Mouse (Mus musculus) embryo, embryonic 10 days (tissue): ENCODE data around the gene Ptdss2.
A peak's percentile ranks its signal among the peaks of the same experiment; 100 is the strongest.

Experiments used
- DNase-seq: peaks from one replicate; pipeline ENCODE4 v3.0.0-alpha.2; 2015; ENCODE audit warnings: low spot score

Gene Ptdss2

GRCm38 (mm10) chr7:141173323-141173850 is 51.2 kb downstream of the Ptdss2 start:
- DNase-seq: no peak

DNA sequence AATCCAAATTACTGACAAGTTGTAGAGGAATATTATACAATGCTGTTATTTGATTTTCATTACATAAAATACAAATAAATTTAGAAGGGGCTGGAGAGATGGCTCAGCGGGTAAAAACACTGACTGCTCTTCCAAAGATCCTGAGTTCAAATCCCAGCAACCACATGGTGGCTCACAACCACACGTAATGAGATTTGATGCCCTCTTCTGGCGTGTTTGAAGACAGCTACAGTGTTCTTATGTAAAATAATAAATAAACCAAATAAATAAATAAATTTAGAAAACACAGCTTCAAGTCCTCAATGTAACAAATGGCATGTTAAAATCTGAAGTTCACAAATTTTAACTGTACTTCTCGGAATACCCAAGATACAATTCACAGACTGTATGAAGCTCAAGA is 52.9 kb downstream of the Ptdss2 start:
- DNase-seq: no peak

GRCm38 (mm10) chr7:141176173-141176572 is 54.0 kb downstream of the Ptdss2 start:
- peak; percentile 95 for DNase-seq

- no peak for DNase-seq
Observed at GRCm38 (mm10) chr7:141188194-141188593, 66.0 kb downstream of the Ptdss2 start.

DNA sequence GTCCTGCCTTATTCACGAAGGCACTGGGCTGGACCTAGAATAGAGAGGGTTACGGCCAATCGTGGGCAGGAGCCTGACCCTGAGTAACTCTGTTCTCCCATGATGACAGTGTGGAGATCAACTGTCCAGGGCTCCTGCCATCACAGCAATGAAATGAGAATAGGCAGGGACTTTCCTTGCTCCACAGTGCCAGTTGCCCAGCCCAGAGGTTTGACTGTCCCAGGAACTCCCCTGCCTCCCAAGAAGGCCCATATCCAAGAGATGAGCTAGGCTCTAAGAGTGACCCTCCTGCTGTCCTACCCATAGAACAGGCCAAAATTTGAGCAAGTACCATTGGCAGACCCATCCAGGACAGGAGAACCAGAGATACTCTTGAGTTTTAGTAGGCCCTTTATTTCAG is 66.6 kb downstream of the Ptdss2 start:
- DNase-seq: no peak

DNA sequence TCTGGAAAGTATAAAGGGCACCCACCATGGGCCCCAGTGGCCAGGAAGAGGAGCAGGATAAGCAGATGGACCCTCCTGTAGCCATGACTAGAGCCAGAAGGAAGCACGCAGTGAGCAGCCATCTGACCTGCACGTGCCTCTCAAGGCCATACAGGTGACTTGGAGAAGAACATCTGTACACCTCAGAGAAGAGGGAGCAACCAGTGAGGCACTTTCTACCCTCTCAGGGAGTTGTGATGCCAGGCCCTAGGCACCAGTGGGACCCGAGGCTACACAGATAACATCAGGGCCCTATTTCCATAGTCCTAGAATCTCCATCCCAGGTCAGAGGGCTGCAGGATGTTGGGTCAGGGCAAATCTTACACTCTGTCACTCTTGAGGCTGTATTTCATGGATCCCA is 68.0 kb downstream of the Ptdss2 start:
- DNase-seq: no peak

GRCm38 (mm10) chr7:141191036-141191435 is 68.9 kb downstream of the Ptdss2 start:
- DNase-seq: no peak

DNA sequence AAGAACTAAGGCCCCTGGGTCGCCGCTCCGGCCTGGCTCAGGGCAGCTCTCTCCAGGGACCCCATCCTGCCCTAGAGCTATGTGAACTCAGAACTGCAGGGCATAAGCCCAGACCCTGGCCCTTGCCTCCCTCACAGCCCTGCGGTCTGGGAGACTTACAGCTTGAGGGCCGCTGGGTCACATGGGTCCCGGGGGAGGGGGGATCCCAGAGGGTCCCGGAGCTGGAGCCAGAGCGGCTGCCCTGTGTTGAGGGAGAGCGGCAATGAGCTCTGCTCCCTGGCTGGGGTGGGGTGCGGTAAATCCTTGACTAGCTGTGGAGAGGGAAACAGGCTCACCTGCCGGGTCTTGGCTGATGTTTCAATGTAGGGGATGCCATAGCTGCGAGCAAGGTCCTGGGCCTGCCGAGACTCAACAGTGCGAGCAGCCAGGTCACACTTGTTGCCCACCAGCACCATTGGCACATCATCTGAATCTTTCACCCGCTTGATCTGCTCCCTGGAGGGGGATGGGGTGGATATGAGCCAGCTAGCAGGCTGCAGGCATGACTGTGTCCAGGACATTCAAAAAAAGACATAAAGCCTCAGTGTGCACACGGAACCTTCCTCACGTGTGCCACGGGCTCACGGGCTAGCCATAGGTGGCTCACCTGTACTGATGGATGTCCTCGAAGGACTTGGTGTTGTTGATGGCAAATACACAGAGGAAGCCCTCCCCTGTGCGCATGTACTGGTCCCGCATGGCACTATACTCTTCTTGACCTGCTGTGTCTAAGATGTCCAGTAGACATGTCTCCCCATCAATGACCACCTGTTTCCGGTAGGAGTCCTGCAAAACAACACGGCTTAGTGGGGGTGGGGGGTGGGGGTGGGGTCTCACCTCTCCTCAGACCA is 69.9 kb downstream of the Ptdss2 start:
- no peak for DNase-seq

DNA sequence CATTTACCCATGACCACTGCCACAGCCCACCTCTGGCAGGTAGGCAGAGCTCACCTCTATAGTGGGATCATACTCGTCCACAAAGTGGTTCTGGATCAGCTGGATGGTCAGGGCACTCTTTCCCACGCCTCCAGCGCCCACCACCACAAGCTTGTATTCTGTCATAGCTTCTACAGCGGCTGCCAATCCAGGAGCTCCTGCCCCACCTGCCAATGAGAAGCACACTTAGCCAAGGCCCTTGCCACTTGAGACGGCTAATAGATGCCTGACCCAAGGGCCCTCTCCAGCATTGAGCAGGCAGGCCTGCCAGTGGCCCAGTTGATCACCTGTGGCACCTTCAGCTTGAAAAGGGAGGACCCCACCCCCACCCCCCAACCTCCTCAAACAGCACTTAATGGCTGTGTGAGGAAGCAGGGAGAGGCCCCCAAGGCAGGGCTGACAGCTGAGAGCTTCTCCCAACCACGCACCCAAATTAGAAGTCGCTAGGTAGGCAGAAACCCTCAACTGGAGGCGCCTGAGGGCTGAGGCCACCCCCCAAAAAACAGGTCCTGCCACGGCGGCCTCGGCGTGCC is 70.7 kb downstream of the Ptdss2 start:
- DNase-seq: no peak

DNA sequence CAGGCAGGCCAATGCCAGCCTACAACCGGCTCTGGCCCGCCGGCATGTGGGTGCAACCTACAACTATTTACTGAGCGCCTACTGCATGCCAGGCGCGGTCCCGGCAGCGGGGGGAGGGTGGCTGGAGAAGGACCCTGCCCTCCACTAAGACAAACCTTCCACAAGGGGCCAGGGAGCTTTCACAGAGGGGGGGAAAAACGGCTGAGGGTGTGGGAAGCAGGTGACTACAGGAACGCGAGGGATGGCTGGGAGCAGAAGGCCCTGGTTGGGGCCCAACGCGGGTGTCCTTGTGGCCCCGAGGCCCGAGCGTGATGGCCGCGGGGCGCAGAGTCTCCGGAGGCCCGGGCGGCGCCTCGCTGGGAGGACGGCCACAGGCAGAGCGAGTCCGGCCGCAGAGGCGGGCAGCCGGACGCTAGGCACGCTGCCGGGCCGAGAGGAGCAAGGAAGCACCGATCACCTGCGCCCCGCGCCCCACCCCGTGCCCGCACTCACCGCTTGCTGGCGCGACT is 71.2 kb downstream of the Ptdss2 start:
- DNase-seq: peak; percentile 19

DNA sequence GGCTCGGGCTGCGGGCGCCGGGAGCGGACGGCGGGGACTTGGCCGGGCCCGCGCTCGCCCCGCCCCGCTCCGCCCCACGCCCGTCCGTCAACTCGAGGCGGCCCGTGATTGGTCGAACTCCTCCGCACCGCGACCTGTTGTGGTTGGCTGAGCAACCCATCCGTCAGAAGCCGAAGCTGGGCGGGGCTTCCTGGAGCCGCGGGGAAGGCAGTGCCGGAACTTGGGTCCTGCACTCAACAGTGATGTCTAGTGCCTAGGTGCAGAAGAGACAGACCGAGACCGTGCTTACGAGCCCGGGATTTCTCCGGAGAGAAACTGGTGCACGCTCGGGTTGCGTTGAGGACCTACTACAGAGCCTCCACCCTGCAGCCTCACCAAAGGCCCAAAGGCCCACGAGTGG is 71.8 kb downstream of the Ptdss2 start, which contains the start of the genes Hras and Lrrc56:
Hras (minus strand) TSS at position 58 of the 400 bp plus-strand sequence.
Lrrc56 (plus strand) TSS at position 210 of the 400 bp plus-strand sequence.
- DNase-seq: peak; percentile 99

- DNase-seq: no peak
Observed at GRCm38 (mm10) chr7:141194409-141194808, 72.2 kb downstream of the Ptdss2 start.

- peak; percentile 96 for DNase-seq
Observed at GRCm38 (mm10) chr7:141194830-141195229, 72.6 kb downstream of the Ptdss2 start.

DNA sequence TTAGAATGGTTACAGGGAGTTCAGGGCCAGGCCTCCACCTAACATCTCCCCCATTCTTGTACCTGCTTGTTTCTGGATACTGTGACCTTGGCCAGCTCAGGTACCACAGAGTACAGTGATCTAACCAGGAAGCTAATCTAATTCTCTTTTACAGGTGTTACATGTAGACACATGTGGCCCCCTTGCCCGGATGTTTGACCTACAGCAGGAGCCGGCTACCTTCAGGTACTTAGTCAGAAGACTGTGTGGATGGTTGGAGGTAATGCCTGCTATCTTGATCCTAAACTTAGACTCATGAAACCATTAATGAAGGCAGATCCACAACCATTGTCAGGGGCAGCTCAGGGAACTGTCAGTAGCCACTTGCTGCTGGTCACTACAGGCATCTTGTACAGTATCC is 73.6 kb downstream of the Ptdss2 start:
- DNase-seq: no peak

DNA sequence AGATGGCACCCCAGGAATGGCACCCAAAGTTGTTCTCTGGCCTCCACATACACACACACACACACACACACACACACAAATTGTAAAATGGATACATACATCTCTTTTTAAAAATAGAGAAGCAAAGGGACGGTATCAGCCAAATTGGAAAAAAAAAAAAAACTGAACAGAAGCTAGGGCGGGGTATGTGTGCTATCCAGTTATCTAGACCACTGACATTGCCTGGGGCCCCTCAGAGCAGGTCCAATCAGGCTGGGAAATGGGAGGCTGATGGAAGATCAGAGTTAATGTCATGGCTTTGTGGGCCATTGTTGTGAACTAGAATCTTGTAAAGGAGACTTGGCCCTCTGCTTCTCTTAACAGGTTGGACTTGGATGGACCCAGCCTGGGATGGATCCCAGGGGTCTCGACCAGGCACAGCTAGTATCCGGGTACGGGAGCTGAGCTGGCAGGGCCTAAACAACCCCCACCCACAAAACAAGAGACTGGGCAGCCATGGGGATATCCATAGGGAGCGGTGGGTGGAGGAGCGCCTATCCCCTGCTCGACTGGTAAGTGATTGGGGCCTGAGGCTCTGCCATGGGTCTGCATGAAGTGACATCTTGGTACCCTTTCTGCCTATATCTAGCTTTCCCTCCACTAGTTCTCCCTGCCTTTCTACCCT is 74.6 kb downstream of the Ptdss2 start:
- no peak for DNase-seq

GRCm38 (mm10) chr7:141198121-141198520 is 75.9 kb downstream of the Ptdss2 start:
- no peak for DNase-seq

- no peak for DNase-seq
Observed at GRCm38 (mm10) chr7:141204546-141204945, 82.4 kb downstream of the Ptdss2 start.

DNA sequence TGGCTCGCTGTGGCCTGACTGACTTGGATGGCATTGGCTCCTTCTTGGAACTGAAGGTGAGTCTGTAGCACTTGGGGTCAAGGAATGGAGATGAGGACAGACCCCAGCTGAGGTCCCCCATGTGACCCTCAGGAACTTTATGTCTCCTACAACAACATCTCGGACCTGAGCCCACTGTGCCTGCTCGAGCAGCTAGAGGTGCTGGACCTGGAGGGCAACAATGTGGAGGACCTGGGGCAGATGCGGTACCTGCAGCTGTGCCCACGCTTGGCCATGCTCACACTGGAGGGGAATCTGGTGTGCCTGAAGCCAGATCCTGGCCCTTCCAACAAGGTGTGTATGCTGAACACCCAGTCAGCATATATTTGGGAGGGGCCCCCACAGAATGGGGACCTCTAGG is 83.3 kb downstream of the Ptdss2 start:
- no peak for DNase-seq

GRCm38 (mm10) chr7:141206182-141206937 is 84.2 kb downstream of the Ptdss2 start:
- DNase-seq: no peak
